Mouse (Mus musculus): ENCODE data around the gene Gm5114. TPM values are rescaled to one million over a fixed set of nuclear protein-coding genes. Genes with fewer than 3 reads are reported as not detected.
"Not testable (repeated sequence)": the region's sequence is repeated elsewhere in the genome, so short reads cannot be mapped to it uniquely, and the experiment has no call there.

Gene Gm5114
- polyA plus RNA-seq (2014; fragmentation: Nextera tagmentation; extraction: Ambion mirVana), result not detected in 2 replicates

DNA sequence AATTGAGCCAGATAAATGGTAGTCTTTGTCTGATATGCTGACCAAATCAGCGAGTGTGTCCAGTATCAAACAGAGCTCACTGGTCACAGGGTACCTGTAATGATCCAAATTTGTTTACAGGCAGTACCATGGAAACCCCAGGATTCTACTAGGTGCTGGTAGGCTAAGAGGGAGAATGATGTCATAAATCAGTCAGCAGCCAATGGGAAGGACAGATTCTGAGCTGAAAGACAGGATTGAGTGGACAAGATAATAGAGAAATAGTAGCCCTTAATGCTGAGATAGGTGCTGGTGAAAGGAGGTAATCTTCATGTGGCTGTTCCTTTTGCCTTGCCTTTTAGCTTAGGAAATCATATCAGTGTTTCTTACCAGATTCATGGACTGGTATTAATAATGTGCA, at the start of gene Gm5114:
Gene Gm5114 (minus strand): TSS at position 101 of the 400 bp plus-strand sequence.
- not testable (repeated sequence) for ATAC-seq (ENCODE audit: insufficient number of reproducible peaks, insufficient read depth, low FRiP score, low read depth); H3K27ac ChIP-seq (ENCODE audit: low read length); H3K4me1 ChIP-seq (ENCODE audit: control insufficient read depth, insufficient read depth, low read length); H3K9me3 ChIP-seq (ENCODE audit: control insufficient read depth, low read depth, low read length); H3K36me3 ChIP-seq (ENCODE audit: control insufficient read depth, insufficient read depth, low read length); H3K4me3 ChIP-seq (ENCODE audit: low read depth, low read length); H3K9ac ChIP-seq (replicated peaks; ENCODE audit: low read depth, low read length); H3K4me2 ChIP-seq (replicated peaks; ENCODE audit: low read depth, low read length); H3K27me3 ChIP-seq (ENCODE audit: control insufficient read depth, insufficient read depth, low read length)
- 56% methylated on average over 1 of the region's 1 CpGs for WGBS

DNA sequence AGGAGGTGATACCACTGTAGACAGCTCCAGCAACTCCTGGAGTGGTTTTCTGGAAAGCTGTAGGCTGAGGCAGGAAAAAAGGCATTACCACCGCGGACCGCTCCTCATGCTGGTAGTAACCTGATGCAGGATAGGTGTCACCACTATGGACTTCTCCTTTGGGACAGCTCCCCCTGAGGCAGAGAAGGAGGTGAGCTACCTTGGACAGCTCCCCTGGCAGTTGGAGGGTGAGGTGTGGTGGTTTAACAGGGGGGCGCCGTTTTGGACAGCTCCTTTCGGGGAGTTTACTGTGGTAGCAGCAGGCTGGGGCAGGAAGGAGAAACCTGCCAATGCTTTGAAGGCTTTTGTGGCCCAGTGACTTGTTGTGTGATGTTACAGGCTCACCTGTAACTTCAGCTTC, 42.8 kb upstream of the Gm5114 start:
- Histone ChIP-seq H3K27ac (ENCODE audit: low read length) (no peak overlapping the region), H3K4me2 (replicated peaks; ENCODE audit: low read depth, low read length) (no peak overlapping the region), H3K36me3 (ENCODE audit: control insufficient read depth, insufficient read depth, low read length) (no peaks in the 10 kb centered on the region), H3K9ac (replicated peaks; ENCODE audit: low read depth, low read length) (no peak overlapping the region), H3K27me3 (ENCODE audit: control insufficient read depth, insufficient read depth, low read length) (no peaks in the 10 kb centered on the region), H3K4me1 (ENCODE audit: control insufficient read depth, insufficient read depth, low read length) (no peaks in the 10 kb centered on the region), H3K4me3 (ENCODE audit: low read depth, low read length) (no peak overlapping the region), H3K9me3 (ENCODE audit: control insufficient read depth, low read depth, low read length) (no peaks in the 10 kb centered on the region)
- WGBS, result 27% methylated on average over 6 of the region's 6 CpGs
- peak; percentile 75; the same call in 1 of the 2 replicates for ATAC-seq (ENCODE audit: insufficient number of reproducible peaks, insufficient read depth, low FRiP score, low read depth)

DNA sequence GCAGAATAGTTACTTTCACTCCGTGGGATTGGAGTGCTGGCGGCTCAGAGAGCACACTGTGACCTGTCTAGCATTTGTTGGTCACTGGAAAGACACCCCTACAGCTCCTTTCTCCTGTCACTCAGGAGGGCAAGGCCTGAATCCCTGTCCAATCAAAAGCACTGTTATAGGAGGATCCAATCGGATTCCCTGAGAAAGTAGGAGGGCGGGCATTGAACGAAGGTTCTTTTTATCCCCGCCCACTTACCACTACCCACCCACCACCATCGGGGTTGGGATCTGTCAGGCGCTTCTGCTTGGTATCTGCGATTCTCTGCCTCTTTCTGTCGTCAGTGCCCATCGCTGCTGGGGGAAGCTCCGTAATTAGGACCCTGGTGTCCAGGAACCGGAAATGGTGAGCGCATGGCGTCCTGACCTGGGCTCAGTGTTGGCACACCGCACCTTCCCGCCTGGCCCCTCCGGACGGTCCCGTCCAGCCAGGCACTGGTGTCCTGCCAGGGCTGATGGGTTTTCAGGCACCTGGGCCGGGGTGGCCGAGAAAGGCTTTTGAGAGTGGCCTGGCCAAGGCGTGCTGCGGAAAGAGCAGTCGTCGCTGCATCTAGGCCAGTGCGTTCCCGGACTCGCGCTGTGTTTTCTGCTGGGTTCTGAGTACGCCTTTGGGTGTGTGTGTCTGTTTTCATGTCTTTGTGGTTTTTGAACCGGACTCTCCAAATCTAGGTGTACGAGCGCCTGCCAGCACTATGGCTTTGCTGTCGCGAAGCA, 36.5 kb upstream of the Gm5114 start:
- Histone ChIP-seq H3K9ac (replicated peaks; ENCODE audit: low read depth, low read length) (peak overlapping the region; percentile 77), H3K9me3 (ENCODE audit: control insufficient read depth, low read depth, low read length) (no peaks in the 10 kb centered on the region), H3K4me2 (replicated peaks; ENCODE audit: low read depth, low read length) (peak overlapping the region; percentile 51), H3K4me1 (ENCODE audit: control insufficient read depth, insufficient read depth, low read length) (no peaks in the 10 kb centered on the region), H3K36me3 (ENCODE audit: control insufficient read depth, insufficient read depth, low read length) (no peaks in the 10 kb centered on the region), H3K27ac (ENCODE audit: low read length) (no peak overlapping the region), H3K27me3 (ENCODE audit: control insufficient read depth, insufficient read depth, low read length) (no peaks in the 10 kb centered on the region), H3K4me3 (ENCODE audit: low read depth, low read length) (peak overlapping the region; percentile 66)
- peak; percentile 99 for ATAC-seq (ENCODE audit: insufficient number of reproducible peaks, insufficient read depth, low FRiP score, low read depth)
- WGBS, result 2% methylated on average over 36 of the region's 36 CpGs

DNA sequence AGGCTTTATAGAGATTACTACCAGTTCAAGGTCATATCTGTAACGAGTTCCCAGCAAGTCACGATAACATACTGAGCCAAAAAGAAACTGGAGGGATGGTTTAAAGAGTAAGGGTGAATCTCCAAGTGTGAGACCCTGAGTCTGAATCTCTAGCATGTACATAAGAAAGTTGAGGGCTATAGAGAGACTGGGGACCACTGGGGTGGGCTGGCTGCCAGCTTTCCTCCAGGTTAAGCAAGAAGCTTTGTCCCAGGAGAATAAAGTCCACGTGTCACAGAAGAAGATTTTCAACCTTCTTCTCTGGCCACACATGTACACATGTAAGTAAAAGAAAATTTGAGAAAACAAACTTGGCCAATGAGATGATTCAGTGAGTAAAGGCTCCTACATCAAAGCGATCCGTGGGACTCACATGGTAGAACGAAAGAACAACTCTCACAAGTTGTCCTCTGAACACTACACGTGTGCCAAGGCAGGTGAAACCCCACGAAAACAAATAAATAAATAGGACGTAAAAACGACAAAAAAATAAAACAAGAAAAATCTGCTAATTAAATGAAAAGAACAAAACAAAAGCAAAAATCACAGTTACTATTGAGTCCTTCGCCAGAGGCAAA, 35.8 kb upstream of the Gm5114 start:
- Histone ChIP-seq H3K9me3 (ENCODE audit: control insufficient read depth, low read depth, low read length) (no peaks in the 10 kb centered on the region), H3K27me3 (ENCODE audit: control insufficient read depth, insufficient read depth, low read length) (no peaks in the 10 kb centered on the region), H3K9ac (replicated peaks; ENCODE audit: low read depth, low read length) (no peak overlapping the region), H3K36me3 (ENCODE audit: control insufficient read depth, insufficient read depth, low read length) (no peaks in the 10 kb centered on the region), H3K4me1 (ENCODE audit: control insufficient read depth, insufficient read depth, low read length) (no peaks in the 10 kb centered on the region), H3K4me3 (ENCODE audit: low read depth, low read length) (peak overlapping the region; percentile 66), H3K4me2 (replicated peaks; ENCODE audit: low read depth, low read length) (peak overlapping the region; percentile 51), H3K27ac (ENCODE audit: low read length) (no peak overlapping the region)
- WGBS, result 61% methylated on average over 11 of the region's 11 CpGs
- no peak for ATAC-seq (ENCODE audit: insufficient number of reproducible peaks, insufficient read depth, low FRiP score, low read depth)

DNA sequence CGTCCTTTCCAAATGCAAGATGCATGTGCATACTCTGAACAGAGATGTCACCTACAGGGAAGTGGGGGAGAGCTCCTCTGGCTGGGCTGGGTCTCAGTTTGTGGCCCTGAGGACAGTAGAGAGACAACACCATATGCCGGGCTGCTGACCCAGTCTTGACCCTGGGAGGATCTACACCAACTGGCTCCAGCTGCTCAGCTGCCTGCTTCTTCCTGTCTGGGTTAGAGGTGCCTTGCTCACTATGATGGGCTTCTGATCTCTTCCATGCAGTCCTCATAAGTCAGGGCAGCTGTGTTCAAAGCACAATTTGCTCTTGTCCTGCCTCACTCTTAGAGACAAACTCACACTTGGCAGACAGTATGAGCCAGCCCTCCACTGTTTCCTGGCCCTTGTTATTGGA, 28.3 kb upstream of the Gm5114 start:
- H3K9me3 ChIP-seq (ENCODE audit: control insufficient read depth, low read depth, low read length), result no peaks in the 10 kb centered on the region
- no peak overlapping the region for H3K4me3 ChIP-seq (ENCODE audit: low read depth, low read length)
- no peaks in the 10 kb centered on the region for H3K4me1 ChIP-seq (ENCODE audit: control insufficient read depth, insufficient read depth, low read length)
- H3K36me3 ChIP-seq (ENCODE audit: control insufficient read depth, insufficient read depth, low read length), result no peaks in the 10 kb centered on the region
- no peak overlapping the region for H3K27ac ChIP-seq (ENCODE audit: low read length)
- WGBS, result 38% methylated on average over 2 of the region's 2 CpGs
- no peak overlapping the region for H3K9ac ChIP-seq (replicated peaks; ENCODE audit: low read depth, low read length)
- H3K4me2 ChIP-seq (replicated peaks; ENCODE audit: low read depth, low read length), result no peak overlapping the region
- no peak; the same call in 1 of the 2 replicates for ATAC-seq (ENCODE audit: insufficient number of reproducible peaks, insufficient read depth, low FRiP score, low read depth)
- H3K27me3 ChIP-seq (ENCODE audit: control insufficient read depth, insufficient read depth, low read length), result no peaks in the 10 kb centered on the region

DNA sequence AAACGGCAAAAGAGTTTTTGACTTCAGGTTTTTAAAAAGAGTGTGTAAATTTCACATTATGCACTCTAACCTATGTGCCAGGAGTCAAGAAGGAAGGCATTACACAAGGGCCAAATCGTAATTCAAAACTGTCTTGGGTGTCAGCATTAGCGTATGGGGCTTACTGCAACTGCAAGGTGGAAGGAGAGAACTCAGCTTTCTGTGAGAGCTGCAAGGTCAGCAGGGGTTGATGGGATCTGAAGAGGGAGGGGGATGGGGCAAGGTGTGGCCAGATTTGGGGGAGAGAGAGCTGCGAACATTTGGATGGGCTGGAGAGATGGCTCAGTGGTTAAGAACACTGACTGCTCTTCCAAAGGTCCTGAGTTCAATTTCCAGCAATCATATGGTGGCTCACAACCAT, 27.4 kb upstream of the Gm5114 start:
- ATAC-seq (ENCODE audit: insufficient number of reproducible peaks, insufficient read depth, low FRiP score, low read depth), result no peak
- Histone ChIP-seq H3K27me3 (ENCODE audit: control insufficient read depth, insufficient read depth, low read length) (no peaks in the 10 kb centered on the region), H3K9ac (replicated peaks; ENCODE audit: low read depth, low read length) (no peak overlapping the region), H3K9me3 (ENCODE audit: control insufficient read depth, low read depth, low read length) (no peaks in the 10 kb centered on the region), H3K4me2 (replicated peaks; ENCODE audit: low read depth, low read length) (no peak overlapping the region), H3K4me3 (ENCODE audit: low read depth, low read length) (no peak overlapping the region), H3K4me1 (ENCODE audit: control insufficient read depth, insufficient read depth, low read length) (no peaks in the 10 kb centered on the region), H3K36me3 (ENCODE audit: control insufficient read depth, insufficient read depth, low read length) (no peaks in the 10 kb centered on the region), H3K27ac (ENCODE audit: low read length) (no peak overlapping the region)
- WGBS, result 69% methylated on average over 4 of the region's 4 CpGs

Small RNAs within 50 kb of the gene (microRNA-seq; reads per million reads assigned to microRNA genes)
- not detected for gene Gm27437

Other genes with a start within 250 kb of the Gm5114 start
- 3.1 and 3.4 TPM in 2 replicates for gene Zfp619, start 104.6 kb upstream of the Gm5114 start, polyA plus RNA-seq (2014; fragmentation: Nextera tagmentation; extraction: Ambion mirVana)